In genomic region chr10:12460945-12461344, GRCm38 (mm10) we compare ENCODE assay signal across 26 mouse cellular contexts.
"Had no signal": no experiment of that assay in that cellular context is flagged by ENCODE, and none has a peak within 500 bp of the region (broad histone marks: within the 10 kb centered on the region; RNA-seq: fewer than 3 reads in every experiment).

No protein-coding gene starts in this region.

- H3K9ac ChIP-seq: embryonic facial prominence, embryonic 12.5 days; embryonic facial prominence, embryonic 13.5 days; embryonic facial prominence, embryonic 15.5 days; forebrain, embryonic 12.5 days; forebrain, embryonic 13.5 days; forebrain, embryonic 15.5 days; forebrain, postnatal 0 days had no signal

- H3K4me2 ChIP-seq: embryonic facial prominence, embryonic 12.5 days; embryonic facial prominence, embryonic 13.5 days; embryonic facial prominence, embryonic 15.5 days; forebrain, embryonic 12.5 days; forebrain, embryonic 13.5 days; forebrain, embryonic 15.5 days; heart, embryonic 11.5 days had no signal

- ATAC-seq: forebrain, embryonic 13.5 days; forebrain, embryonic 14.5 days; forebrain, embryonic 15.5 days; forebrain, embryonic 16.5 days; forebrain, postnatal 0 days had no signal

- H3K9me3 ChIP-seq: embryonic facial prominence, embryonic 10.5 days; embryonic facial prominence, embryonic 12.5 days; embryonic facial prominence, embryonic 13.5 days; embryonic facial prominence, embryonic 15.5 days; forebrain, embryonic 10.5 days; forebrain, embryonic 12.5 days; forebrain, embryonic 13.5 days; forebrain, embryonic 15.5 days; heart, embryonic 10.5 days had no signal

- H3K4me1 ChIP-seq: embryonic facial prominence, embryonic 10.5 days; embryonic facial prominence, embryonic 12.5 days; embryonic facial prominence, embryonic 13.5 days; embryonic facial prominence, embryonic 15.5 days; forebrain, embryonic 10.5 days; forebrain, embryonic 13.5 days; forebrain, embryonic 15.5 days; heart, embryonic 10.5 days had no signal

- H3K27ac ChIP-seq: embryonic facial prominence, embryonic 10.5 days; embryonic facial prominence, embryonic 12.5 days; embryonic facial prominence, embryonic 13.5 days; embryonic facial prominence, embryonic 15.5 days; forebrain, embryonic 10.5 days; forebrain, embryonic 12.5 days; forebrain, embryonic 13.5 days; forebrain, embryonic 15.5 days; gastrocnemius, adult 2 months; heart, adult 2 months; heart, embryonic 10.5 days had no signal

- H3K4me3 ChIP-seq: embryonic facial prominence, embryonic 10.5 days; embryonic facial prominence, embryonic 12.5 days; embryonic facial prominence, embryonic 13.5 days; embryonic facial prominence, embryonic 15.5 days; erythroblast, embryonic 14.5 days; forebrain, embryonic 10.5 days; forebrain, embryonic 12.5 days; forebrain, embryonic 13.5 days; forebrain, embryonic 15.5 days; gastrocnemius, adult 2 months; heart, adult 2 months; heart, embryonic 10.5 days had no signal

- DNase-seq: cerebellum, postnatal 14 days; cerebellum, postnatal 25 days; cerebellum, postnatal 36 days; embryo, embryonic 11 days; forebrain, postnatal 0 days; gastrocnemius, adult 2 months; gastrocnemius, postnatal 10 days; gastrocnemius, postnatal 14 days; gastrocnemius, postnatal 25 days; gastrocnemius, postnatal 36 days; heart, adult 11 months; heart, adult 18-20 months; heart, adult 2 months had no signal

- H3K27me3 ChIP-seq: embryonic facial prominence, embryonic 12.5 days; embryonic facial prominence, embryonic 13.5 days; embryonic facial prominence, embryonic 15.5 days; forebrain, embryonic 12.5 days; forebrain, embryonic 13.5 days; forebrain, embryonic 15.5 days had no signal

- H3K36me3 ChIP-seq: embryonic facial prominence, embryonic 12.5 days; forebrain, embryonic 12.5 days; forebrain, embryonic 15.5 days had no signal
